Mouse (Mus musculus) brain, embryonic 14.5 days (tissue): ENCODE data around the gene Tbc1d7.

Experiments
- CTCF ChIP-seq: fragments of 200-500 bp; IDR thresholded peaks from 2 replicates; pipeline ENCODE4 v1.5.1; 2012; ENCODE audit warnings: inconsistent platforms, mild to moderate bottlenecking, moderate library complexity, borderline replicate concordance; ENCODE audit not compliant: insufficient read depth, insufficient read length; ENCODE audit errors: extremely low read depth
- POLR2A ChIP-seq: fragments of 200-500 bp; IDR thresholded peaks from 2 replicates; pipeline ENCODE4 v1.6.1; 2012; ENCODE audit warnings: mild to moderate bottlenecking, inconsistent platforms, borderline replicate concordance; ENCODE audit not compliant: poor library complexity, insufficient read depth, insufficient read length, severe bottlenecking; ENCODE audit errors: extremely low read depth

DNA sequence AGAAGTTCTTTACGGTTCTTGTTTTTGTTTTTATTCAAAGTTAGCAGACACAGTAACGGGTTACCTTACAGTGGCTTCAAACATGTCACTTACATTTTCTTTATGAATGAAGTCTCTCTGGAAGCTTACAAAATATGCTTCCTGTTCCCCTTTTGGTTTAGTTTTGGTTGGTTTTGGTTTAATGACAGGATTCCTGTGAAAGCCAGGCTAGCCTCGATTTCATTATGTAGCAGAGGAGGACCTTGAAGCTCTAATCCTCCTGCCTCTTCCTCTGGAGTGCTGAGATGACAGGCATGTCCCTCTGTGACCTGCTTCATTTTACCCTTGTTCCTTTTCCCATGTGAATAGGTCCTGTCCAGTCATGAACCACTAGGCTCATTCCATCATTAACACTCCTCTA lies 58.6 kb downstream of the Tbc1d7 start:
- TF ChIP-seq CTCF (no peak), POLR2A (no peak)
